Mouse (Mus musculus): ENCODE data around the gene B4gat1.

The B4gat1 gene

DNA sequence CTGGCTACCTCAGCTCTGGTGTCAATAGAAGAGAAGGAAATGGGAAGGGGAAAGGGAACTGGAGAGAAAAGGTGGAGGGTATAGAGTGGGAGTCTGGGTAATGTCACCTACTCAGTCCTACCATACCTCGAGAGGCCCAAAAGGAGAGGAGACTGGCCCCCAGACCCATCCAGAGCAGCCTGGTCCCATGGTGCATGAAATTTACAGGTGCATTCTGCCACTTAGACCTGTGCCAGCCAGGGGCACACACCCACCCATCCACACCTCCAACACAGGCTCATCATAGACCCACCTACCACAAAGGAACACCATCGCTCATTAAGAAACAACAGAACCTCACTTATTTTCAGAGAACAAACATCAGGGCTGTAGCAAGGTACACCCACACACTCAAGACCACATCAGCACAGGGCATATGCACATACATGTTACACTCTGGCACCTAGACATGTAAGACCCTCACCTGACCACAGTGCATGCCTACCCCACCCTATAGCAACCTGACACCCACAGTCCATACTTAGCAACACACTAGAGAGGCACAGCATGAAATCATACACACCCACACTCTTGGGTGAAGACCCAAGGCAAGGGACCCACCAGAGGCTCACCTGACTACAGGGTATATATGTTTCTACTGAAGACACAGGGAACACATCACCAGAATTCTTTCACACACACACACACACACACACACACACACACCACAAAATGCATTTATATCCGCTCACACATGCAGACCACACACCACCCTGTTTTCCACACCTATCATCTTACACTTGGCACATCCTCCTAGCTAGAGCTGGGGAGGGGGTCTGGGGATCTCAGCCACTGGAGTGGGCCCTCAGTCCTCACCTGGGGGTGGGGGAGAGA lies 45.6 kb downstream of the B4gat1 start:
- WGBS = 33% methylated on average over 3 of the region's 3 CpGs

GRCm38 (mm10) chr19:5084834-5085144 lies 46.2 kb downstream of the B4gat1 start:
- 2% methylated on average over 15 of the region's 15 CpGs for WGBS

DNA sequence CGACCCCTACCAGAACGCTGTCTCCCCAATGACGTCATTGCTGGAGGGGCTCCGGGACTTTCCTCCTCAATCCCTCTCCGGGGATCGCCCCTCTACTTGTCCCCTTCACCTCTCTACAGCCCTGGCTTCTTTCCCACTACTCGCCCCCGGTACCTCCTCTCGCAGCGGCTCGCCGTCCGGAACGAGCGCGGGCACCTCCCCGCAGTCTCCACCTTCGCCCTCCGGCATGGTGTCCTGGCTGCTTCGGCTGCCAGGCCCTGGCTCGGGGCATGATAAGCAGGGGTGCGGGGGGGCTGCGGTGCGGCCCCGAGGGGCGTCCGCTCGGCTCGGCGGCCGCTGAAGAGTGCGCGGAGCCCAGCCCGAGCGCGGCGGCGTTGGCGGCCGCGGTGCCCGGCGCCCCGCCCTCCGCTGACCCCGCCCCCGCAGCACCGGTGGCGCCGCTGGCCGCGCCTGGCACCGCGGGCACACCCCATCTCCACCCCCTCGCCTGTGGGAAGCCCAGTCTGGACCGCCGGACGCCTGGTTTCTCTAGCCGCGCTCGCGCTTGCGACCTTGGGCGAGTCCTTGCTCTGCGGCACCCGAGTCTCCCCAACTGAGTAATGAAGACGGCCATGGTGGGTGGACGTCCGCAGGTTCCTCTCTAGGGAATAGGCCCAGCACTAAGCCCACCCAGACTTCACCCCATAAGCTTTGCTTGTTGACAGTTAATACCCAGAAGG lies 46.7 kb downstream of the B4gat1 start, which contains the start of gene Tmem151a:
Tmem151a (minus strand) TSS at position 387 of the 719 bp plus-strand sequence.
- WGBS = under 1% methylated on average over 64 of the region's 69 CpGs

DNA sequence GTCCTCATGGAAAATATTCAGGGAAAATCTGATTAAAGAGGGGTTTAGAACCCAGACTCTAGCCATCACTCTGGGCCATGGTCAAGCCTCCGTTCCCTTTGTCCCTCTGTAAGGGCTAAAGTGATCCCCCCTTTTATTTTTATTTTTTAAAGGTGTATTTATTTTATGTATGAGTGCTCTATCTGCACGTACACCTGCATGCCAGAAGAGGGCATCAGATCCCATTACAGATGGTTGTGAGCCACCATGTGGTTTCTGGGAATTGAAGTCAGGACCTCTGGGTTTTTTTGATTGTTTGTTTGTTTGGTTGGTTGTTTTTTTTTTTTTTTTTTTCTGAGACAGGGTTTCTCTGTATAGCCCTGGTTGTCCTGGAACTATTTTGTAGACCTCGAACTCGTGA lies 47.9 kb downstream of the B4gat1 start:
- WGBS = 58% methylated on average over 4 of the region's 4 CpGs

- under 1% methylated on average over 58 of the region's 58 CpGs for WGBS
Measured at GRCm38 (mm10) chr19:5087884-5088728, 49.5 kb downstream of the B4gat1 start, which contains the start of gene Yif1a. Gene Yif1a, plus strand, starts transcription at chr19:5088538.

- WGBS = 90% methylated on average over 4 of the region's 4 CpGs
Measured at GRCm38 (mm10) chr19:5089324-5089723, 50.7 kb downstream of the B4gat1 start.

Measured in cerebral cortex, adult 2 months (tissue).